Mouse (Mus musculus): ENCODE results near the gene Mak. TPM values are rescaled to one million over a fixed set of nuclear protein-coding genes. Genes with fewer than 3 reads are reported as not detected.

Gene Mak
- polyA plus RNA-seq, 1 experiment, result 0.58 TPM

- no peak for DNase-seq (ENCODE audit: low read depth)
These were observed 5.7 kb downstream of the Mak start for GRCm38 (mm10) chr13:41073819-41074218.

- DNase-seq (ENCODE audit: low read depth), result no peak
These were observed 7.9 kb downstream of the Mak start for GRCm38 (mm10) chr13:41071617-41072016.

GRCm38 (mm10) chr13:41067618-41068017 lies 11.9 kb downstream of the Mak start:
- DNase-seq (ENCODE audit: low read depth), result no peak

GRCm38 (mm10) chr13:41051965-41052364 lies 27.5 kb downstream of the Mak start:
- DNase-seq (ENCODE audit: low read depth), result no peak

GRCm38 (mm10) chr13:41047280-41047679 lies 32.2 kb downstream of the Mak start:
- no peak for DNase-seq (ENCODE audit: low read depth)

- no peak for DNase-seq (ENCODE audit: low read depth)
These were observed 33.6 kb downstream of the Mak start for GRCm38 (mm10) chr13:41045901-41046300.

GRCm38 (mm10) chr13:41042511-41042910 lies 37.0 kb downstream of the Mak start:
- no peak for DNase-seq (ENCODE audit: low read depth)

- DNase-seq (ENCODE audit: low read depth), result no peak
These were observed 49.4 kb downstream of the Mak start for GRCm38 (mm10) chr13:41030098-41030497.

- no peak for DNase-seq (ENCODE audit: low read depth)
These were observed 57.4 kb downstream of the Mak start for GRCm38 (mm10) chr13:41022099-41022498.

GRCm38 (mm10) chr13:41021607-41022006 lies 57.9 kb downstream of the Mak start:
- DNase-seq (ENCODE audit: low read depth), result no peak

GRCm38 (mm10) chr13:41020494-41020893 lies 59.0 kb downstream of the Mak start:
- no peak for DNase-seq (ENCODE audit: low read depth)

- DNase-seq (ENCODE audit: low read depth), result no peak
These were observed 60.5 kb downstream of the Mak start for GRCm38 (mm10) chr13:41018756-41019591.

- no peak for DNase-seq (ENCODE audit: low read depth)
These were observed 61.3 kb downstream of the Mak start for GRCm38 (mm10) chr13:41018236-41018635.

GRCm38 (mm10) chr13:41017832-41018231 lies 61.7 kb downstream of the Mak start:
- no peak for DNase-seq (ENCODE audit: low read depth)

GRCm38 (mm10) chr13:41016797-41017405 lies 62.6 kb downstream of the Mak start:
- no peak for DNase-seq (ENCODE audit: low read depth)

GRCm38 (mm10) chr13:41015829-41016634 lies 63.5 kb downstream of the Mak start, which contains the start of gene Tmem14c:
TSS of gene Tmem14c (plus strand) at chr13:41016292.
- DNase-seq (ENCODE audit: low read depth), result no peak

- DNase-seq (ENCODE audit: low read depth), result no peak
These were observed 70.6 kb downstream of the Mak start for GRCm38 (mm10) chr13:41008946-41009345.

GRCm38 (mm10) chr13:41008271-41008670 lies 71.2 kb downstream of the Mak start:
- no peak for DNase-seq (ENCODE audit: low read depth)

- peak; percentile 83 for DNase-seq (ENCODE audit: low read depth)
These were observed 73.3 kb downstream of the Mak start for GRCm38 (mm10) chr13:41006244-41006643.

- DNase-seq (ENCODE audit: low read depth), result no peak
These were observed 77.5 kb downstream of the Mak start for GRCm38 (mm10) chr13:41002001-41002400.

- DNase-seq (ENCODE audit: low read depth), result no peak
These were observed 78.4 kb downstream of the Mak start, which contains the start of gene Pak1ip1 for GRCm38 (mm10) chr13:41000926-41001639. TSS of gene Pak1ip1 (plus strand) at chr13:41001023.
